Mouse (Mus musculus) lung, adult 10 weeks (tissue): ENCODE results near the gene Cd109. TPM values are rescaled to one million over a fixed set of nuclear protein-coding genes. Genes with fewer than 3 reads are reported as not detected.

Experiments used
- polyA plus RNA-seq: library from polyadenylated mRNA; stranded (reverse); fragments of 350-450 nt; fragmentation: Illumina TruSeq; extraction: RNeasy Lipid Tissue Mini Kit (QIAGEN cat#74804); gene quantifications from one replicate; pipeline ENCODE4 v1.2.3, GENCODE M21; 2014; ENCODE audit warnings: low read depth, low replicate concordance; ENCODE audit not compliant: insufficient read depth

Gene Cd109
- 0.59 TPM for polyA plus RNA-seq

DNA sequence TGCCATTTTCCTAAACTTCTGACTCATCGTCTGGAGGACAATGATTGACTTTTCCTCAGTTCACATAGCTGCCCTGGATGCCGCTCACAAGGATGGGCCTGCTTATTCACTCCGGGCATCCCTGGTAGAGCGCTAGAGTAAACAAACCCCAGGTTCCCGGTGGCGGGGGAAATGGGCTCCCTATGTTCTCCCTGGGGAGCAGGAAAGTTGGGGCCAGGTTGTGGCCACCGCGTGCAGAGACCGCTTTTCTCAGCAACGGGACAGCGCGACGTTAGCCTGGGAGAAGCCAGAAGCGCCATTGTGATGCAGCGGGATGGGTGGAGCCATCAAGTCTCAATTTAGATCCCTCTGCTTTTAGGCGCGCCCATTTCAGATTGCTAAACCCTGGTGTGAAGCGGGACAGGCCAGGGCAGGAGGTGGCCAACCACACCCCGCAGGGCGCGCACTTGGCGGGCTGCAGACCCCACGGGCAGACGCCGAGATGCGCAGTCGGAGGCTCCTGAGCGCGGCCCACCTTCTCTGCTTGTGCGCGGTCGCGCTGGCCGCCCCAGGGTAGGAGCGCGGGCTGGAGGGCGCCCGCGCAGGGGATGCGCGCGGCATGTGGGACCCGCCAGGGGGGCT lies at the start of gene Cd109:
Gene Cd109, plus strand, starts transcription at position 146 of the 621 bp plus-strand sequence.

GRCm38 (mm10) chr9:78587914-78588313 lies 27.4 kb upstream of the Cd109 start, which contains the start of gene Slc17a5:
Gene Slc17a5, minus strand, starts transcription at chr9:78588041.

Other genes with a start within 250 kb of the Cd109 start
- gene Dppa5a, start 247.4 kb upstream of the Cd109 start, polyA plus RNA-seq, result 0.62 TPM
- gene Ooep, start 236.8 kb upstream of the Cd109 start, polyA plus RNA-seq, result 1.1 TPM
- 0.13 TPM for gene Ddx43, start 219.8 kb upstream of the Cd109 start, polyA plus RNA-seq
- gene Cgas, start 172.3 kb upstream of the Cd109 start, polyA plus RNA-seq, result 1.2 TPM
- gene Mto1, start 167.3 kb upstream of the Cd109 start, polyA plus RNA-seq, result 6.1 TPM
- not detected for gene Gm17324, start 166.8 kb upstream of the Cd109 start, polyA plus RNA-seq
- gene Eef1a1, start 126.4 kb upstream of the Cd109 start, polyA plus RNA-seq, result 5,877 TPM
- 6.6 TPM for gene Slc17a5, start 27.5 kb upstream of the Cd109 start, polyA plus RNA-seq